Mouse (Mus musculus) ovary, postnatal 14 days (tissue): ENCODE measurements around the gene Fermt3.
"Not testable (repeated sequence)": the region's sequence is repeated elsewhere in the genome, so short reads cannot be mapped to it uniquely, and the experiment has no call there.

Experiments used
- DNase-seq: peaks from one replicate; pipeline ENCODE4 v3.0.0; 2022; ENCODE audit warnings: low spot score

Fermt3 gene

DNA sequence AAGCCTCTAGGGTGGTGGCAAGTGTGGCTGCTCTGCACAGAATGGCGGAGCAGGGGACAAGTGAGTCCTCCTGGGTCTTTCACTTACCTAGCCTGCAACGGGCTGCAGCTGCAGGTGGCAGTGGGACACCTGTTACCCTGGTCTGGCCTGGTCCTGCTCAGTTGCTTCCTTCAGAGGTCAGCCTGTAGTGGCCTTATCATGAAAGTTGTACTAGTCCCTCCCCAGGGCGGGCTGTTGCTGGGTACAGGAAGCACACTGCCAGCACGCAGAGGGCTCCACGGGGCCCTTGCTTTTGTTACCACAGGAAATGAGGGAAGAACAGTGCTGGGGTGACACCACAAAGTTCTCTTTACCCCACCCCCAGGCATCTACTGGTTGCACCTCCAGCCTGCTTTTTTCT is at the start of gene Fermt3:
TSS of gene Fermt3 (minus strand) at position 279 of the 400 bp plus-strand sequence.
- DNase-seq: no peak

- peak; percentile 90 for DNase-seq
Measured at GRCm38 (mm10) chr19:7068136-7068535, 48.9 kb upstream of the Fermt3 start.

DNA sequence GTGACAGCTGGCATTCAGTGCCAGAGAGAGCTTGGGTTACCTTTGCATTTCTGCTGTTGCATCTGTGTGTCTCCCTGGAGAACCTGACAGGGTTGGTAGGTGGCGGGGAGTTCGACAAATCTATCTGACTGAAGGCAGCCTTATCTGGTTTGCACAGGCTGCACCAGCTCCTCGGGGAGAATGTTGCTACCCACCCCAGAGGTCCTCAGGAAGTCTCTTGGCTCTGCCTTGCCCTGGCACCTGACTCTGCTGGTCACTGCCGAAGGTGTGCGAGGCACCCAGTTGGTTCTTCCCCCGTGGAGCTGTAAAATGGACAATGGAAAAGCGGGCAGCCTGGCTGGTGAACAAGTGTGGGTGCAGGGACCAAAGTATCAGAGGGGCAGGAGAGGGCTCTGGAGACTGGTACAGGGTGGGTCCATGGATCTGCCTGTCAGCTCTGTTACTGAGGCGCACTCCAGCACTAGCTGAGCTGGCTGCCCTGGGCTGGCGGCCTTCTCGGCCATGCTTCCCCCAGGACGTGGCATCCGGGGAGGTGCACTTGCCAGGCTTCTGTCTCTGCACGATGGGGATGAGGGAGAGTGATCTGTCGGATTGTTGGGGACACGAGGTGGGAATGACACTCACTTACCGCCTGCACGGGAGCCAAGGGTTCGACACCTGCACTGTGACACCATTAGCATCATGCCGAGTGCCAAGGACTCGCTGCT is 48.2 kb upstream of the Fermt3 start:
- no peak for DNase-seq

DNA sequence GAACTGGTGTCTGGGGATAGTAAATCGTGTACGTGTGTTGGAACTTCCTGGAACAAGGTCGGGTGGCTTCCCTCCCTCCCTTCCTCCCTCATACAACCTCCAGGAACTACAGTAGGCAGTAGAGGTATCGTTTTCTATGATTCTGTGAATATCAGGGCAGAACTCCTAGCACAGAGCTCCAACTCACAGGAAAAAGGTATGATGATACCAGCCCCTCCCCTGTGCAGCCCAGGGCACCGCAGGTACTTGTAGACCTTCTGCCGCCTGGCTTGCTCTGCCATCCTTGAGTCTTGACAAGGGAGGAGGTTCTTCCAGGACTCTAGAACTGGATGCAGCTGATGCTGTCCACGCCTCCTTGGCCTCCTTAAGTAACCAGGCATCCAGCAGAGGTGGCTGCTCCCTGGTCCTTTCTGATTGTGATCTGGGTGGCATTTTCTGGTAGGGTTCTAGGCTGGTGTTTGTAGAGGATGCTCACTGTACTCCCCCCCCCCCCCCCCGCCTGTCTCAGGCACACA is 47.6 kb upstream of the Fermt3 start:
- no peak for DNase-seq

- DNase-seq: peak; percentile 46
Measured at GRCm38 (mm10) chr19:7066034-7066827, 47.0 kb upstream of the Fermt3 start.

DNA sequence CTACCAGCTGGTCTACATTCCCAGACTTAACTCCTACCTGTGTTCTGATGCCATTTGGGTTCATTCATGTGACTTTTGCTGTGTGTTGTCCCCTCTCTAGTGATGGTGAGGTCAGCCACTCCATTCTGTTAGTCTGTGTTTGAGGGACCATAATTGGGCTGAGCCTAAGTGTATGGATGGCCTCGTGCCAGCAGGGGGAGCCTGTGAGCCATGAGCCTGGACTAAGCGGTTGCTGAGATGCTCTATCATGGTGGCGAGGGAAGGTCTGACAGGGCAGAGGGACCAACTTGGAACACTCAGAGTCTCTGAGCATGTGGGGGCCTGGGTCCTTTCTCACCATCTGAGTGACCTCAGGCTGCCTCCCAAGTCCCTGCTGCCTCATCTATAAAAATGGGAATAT is 45.3 kb upstream of the Fermt3 start:
- peak; percentile 79 for DNase-seq

DNA sequence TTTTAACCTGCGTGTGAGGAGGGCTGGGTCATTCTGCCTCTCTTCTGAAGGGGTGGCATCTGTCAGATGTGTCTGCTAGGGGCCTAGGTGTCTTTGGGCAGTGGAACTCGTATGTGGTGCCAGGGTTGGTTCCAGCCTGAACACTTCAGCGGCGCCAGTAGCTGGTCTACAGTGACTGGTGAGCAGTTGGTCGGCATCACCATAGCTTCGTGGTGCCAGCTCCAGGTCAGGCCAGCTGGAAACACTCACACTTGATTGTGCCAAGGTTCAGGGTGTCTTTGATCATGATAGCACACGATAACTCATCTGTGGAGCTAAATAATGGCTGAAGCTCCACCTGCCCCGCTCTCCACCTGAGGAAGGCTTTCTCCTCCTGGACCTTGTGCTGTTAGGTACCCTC is 43.6 kb upstream of the Fermt3 start:
- DNase-seq: no peak

- no peak for DNase-seq
Measured at GRCm38 (mm10) chr19:7062110-7062509, 42.8 kb upstream of the Fermt3 start.

GRCm38 (mm10) chr19:7058541-7058940 is 39.3 kb upstream of the Fermt3 start:
- no peak for DNase-seq

GRCm38 (mm10) chr19:7057722-7058207 is 38.5 kb upstream of the Fermt3 start:
- peak; percentile 69 for DNase-seq

- peak; percentile 52 for DNase-seq
Measured at GRCm38 (mm10) chr19:7057126-7057721, 38.0 kb upstream of the Fermt3 start.

DNA sequence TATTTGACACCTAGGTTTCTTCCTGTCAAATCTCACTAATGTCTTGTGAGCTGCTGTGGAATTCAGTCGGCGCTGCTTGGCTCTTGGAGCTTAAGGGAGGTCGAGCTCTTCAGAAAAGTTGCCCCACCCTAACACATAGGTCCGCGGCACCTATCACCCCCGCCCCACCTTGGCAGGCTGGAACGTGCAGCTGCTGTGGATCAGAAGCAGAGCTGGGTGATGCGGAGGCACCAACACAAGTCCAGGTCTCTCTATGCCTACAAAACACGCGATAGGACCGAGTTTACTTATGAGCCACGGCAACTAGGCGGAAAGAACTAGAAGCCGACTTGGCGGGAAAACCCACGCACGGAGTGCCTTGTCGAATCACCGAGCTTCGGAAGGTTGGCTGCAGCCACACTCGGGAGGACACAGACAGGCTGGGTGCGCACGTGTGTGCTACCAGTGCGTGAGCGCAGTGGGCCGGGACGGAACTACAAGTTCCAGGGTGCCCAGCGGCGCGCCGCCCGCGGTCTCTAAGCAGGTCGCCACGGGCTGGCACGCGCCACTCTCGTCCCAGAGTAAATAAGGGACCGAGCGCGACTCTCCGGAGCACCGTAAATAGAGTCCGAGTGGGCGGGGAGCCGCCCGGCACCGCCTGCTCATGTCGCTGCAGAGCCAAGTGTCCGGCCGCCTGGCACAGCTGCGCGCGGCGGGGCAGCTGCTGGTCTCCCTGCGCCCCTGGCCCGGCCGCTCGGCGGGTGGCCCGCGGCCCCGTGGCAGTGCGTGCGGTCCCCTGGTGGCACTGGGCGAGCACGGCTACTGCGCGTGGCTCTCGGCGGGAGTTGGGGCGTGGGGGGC is 37.2 kb upstream of the Fermt3 start, which contains the start of gene Macrod1:
TSS of gene Macrod1 (plus strand) at position 563 of the 840 bp plus-strand sequence.
- DNase-seq: no peak

GRCm38 (mm10) chr19:7055173-7055572 is 35.9 kb upstream of the Fermt3 start:
- DNase-seq: no peak

DNA sequence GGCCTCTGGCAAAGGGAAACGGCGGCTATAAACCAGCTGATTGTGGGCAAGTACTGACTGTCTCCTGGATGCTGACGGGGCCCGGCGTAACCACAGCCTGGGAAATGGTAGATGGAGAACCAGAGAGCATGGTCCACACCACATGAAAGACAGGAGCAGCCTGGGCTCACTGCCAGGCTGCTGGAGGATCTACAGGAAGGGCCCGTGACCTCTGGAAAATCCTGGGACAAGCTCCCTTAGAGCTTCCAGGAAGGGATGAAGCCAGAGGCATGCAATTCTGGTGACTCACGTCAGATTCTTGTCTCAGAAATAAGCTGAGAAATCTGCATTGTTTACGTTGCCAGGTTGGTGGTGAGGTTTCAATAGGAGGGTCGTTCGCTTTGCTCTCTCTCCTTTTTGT is 35.5 kb upstream of the Fermt3 start:
- DNase-seq: no peak

- not testable (repeated sequence) for DNase-seq
Measured at GRCm38 (mm10) chr19:7053382-7053781, 34.1 kb upstream of the Fermt3 start.

DNA sequence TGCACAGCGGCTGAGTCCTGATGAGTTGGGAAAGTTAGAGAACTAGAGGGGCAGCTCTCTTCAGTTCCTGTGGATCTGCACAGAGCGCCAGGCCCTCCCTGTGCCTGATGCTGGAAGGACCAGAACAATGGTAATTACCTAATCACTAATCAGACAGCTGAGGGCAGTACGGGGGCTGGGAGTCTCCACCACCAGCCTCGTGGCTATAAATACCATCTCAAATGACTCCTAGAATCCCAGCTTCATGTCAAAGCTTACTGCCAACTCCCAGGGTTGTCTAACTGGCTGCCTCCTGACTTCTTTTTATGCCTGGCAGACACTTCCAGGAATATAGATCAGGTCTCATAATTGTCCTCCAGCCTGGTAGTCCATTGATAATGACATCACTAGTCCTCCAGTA is 25.4 kb upstream of the Fermt3 start:
- DNase-seq: no peak

DNA sequence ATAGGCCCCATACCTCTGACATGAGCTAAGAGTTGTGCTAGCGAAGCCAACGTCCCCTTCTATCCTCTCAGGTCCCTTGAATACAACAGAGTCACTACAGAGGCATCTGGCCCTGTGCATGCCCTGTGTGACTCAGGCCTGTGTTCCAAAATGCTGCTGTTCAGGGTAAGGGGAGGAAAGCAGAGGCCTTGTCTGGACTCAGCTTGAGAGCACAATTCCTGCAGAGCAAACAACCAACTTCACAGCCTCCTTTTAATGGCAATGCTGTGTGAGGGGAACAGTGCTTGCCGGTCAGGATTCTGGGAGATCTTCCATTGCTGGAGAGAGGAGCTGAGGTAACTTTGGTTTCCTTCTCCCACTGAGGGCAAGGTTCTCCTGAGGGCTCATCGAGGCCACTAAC is 25.0 kb upstream of the Fermt3 start:
- DNase-seq: no peak

DNA sequence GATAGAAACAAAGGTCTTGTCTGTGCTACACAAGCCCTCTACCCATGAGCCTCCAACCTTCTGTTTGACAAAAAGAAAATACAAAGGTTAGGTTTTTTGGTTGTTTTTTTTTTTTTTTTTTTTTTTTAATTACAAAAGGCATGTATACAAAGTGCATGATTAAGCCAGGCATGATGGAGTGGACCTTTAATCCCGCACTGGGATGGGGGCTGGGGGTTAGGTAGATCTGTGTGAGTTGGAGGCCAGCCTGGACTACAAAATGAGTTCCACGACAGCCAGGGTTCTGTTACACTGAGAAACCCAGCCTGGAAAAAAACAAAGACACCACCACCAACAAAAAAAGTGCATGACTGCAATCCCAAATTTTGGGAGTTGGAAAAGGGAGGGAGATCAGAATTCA is 21.9 kb upstream of the Fermt3 start:
- no peak for DNase-seq

DNA sequence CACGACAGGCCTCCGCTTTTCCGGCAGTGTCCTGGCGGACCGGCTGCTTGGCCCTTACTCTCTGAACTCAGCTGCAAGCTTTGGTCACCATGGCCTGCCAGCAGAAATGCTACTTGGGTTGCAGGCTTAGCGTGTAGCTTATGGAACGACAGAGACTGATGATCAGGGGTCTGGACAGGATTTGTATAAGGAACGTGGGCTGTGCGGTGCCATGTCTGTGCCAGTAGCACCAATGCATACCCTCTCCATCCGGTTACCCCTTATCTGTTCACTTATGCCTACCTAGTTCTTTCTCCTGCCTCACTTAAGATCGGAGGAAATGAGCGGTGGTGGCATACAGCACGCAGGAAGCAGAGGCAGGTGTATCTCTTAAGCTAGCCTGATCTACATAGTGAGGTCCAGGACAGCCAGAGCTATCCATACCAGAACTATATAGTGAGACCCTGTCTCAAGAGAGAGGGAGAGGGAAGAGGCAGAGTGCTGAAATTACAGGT is 21.4 kb upstream of the Fermt3 start:
- no peak for DNase-seq

DNA sequence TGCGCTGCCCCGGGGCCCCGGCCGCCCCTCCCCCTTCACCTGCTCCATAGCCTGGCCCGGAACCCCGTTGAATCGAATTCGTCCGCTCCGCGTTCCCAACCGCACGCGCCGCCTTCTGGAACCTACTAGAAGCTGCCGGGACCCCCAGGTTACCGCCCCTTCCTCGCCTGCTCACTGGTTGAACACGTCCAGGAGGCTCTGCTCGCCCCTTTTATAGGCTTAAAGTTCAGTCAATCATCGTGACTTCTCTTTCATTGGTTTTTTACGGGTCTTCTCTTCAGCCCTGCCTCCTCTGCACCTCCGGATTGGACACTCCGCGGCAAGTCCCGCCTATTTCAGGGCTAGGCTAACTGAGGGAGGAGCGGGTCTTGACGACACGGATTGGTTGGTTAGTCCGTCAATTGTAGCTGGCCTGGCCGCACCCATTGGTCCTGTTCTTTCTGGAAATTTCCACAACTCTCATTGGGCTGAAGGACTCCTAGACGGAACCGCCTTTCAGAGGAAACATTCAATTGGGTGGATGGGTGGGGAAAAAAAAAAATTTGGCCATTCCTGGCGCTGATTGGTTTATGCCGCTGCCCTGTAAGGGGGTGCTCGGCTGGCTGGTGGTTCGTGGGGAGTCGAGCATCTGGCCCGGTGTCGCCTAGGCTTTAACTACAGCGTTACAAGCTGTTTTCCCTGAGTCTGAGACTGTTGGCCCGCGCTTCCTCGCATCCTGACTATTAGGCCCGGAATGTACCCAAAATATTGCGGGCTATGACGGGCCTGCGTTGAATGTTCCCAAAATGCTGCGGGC is 20.8 kb upstream of the Fermt3 start, which contains the start of gene Stip1:
TSS of gene Stip1 (minus strand) at position 127 of the 796 bp plus-strand sequence.
- DNase-seq: peak; percentile 94
